Mouse (Mus musculus): ENCODE results near the gene Dis3l2. TPM values are rescaled to one million over a fixed set of nuclear protein-coding genes. Genes with fewer than 3 reads are reported as not detected.

Gene Dis3l2
- total RNA-seq, 2 experiments from 2014 or later: 23.5 to 25.6 TPM

DNA sequence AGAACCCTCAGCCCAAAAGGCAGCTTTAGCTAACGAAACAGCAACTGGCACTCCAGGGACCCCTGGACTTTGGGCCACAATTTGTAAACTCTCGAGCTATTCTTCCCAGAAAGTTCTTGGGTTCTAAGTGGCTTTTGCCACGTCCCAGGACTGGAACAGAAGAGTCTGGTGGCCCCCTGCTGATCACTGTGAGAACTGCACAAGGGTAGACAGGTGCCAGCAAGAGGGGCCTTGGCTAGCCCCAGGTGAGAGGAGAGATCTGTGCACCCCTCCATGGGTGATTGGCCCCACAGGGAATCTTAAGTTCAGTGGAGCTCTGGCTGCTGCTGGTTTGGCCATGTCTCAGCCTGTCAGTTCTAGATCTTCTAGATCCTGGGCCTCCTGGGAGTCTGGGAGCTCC is 337.5 kb downstream of the Dis3l2 start:
- intact Hi-C loops (cut with DNase I): loop anchor here (5.0 kb wide), 1 partner anchor 129 kb away; no protein-coding TSS in a partner anchor
- DNase-seq (ENCODE audit: low spot score in 2 of 2): peak; percentile 68

DNA sequence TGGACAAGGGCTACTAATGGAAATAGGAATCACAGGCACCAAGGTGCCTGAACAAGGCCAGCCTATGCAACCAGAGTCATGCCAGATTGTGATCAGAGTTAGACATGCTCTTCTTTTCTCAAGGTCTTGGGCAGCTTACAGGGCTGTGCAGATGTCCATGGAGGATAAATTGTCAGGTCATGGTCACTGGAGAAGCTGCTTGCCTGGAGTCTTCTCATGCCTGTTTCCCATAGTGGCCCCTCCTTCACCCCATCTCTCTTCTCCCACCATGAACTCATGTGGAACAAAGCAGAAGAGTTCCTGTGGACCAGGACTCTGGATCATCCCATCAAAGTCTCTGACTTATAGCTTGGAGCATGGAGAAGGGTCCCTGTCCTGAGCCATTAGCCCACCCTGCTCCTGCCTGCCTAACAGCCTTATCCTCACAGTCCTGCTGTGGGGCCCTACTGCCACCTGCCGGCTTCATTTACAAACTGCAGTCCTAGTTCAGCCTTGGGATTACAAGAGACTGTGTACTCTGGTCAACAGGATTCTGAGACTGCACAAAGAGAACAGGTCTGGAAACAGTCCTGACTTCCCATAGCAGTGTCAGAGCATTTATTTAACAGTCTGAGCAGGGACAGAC is 338.3 kb downstream of the Dis3l2 start:
- DNase-seq (ENCODE audit: low spot score in 2 of 2): peak; percentile 80 to 82
- intact Hi-C loops (cut with DNase I): loop anchor here (1.0 to 5.0 kb wide), 5 partner anchors 130 to 423 kb away; partner anchors contain the start of gene Nppc

DNA sequence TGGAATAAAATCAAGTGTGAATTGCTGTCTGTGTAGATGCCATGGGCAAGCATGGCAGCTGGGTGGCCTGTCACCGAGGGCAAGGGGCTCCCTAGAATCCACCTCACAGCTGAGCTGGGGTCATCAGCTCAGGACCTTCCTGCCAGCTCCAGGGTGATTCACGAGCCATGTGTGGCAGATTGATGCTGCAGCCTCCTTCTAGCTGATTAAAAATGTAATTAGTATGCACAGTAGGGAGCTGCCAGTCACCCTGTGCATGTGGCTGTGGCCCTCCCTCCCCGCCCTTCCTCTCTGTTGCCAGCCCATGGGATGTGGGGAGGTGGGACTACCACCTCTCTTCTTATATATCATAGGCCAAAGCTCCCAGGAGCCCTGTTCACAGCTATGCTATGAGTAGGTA is 346.5 kb downstream of the Dis3l2 start:
- DNase-seq (ENCODE audit: low spot score in 2 of 2): no peak
- intact Hi-C loops (cut with DNase I): no loop called here

DNA sequence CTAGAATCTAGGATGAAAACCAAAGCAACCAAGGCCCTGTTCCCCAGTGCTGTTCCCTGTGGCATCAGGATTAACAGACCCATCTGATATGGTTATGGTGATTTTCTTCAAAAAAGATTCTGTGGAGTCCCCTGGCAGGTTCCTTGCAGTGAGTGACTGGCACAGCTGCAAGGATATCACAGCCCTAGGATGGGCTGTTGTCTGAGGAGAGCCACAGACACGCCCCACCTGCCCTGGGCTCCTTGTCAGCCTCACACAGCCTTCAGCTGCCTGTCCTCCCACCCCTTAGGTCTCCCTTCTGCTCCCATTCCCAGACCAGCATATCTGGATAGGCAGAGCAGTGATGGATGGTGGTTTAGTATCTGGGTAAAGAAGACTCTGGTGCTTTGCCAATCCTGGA is 347.1 kb downstream of the Dis3l2 start:
- intact Hi-C loops (cut with DNase I): no loop called here
- DNase-seq (ENCODE audit: low spot score in 2 of 2): no peak

DNA sequence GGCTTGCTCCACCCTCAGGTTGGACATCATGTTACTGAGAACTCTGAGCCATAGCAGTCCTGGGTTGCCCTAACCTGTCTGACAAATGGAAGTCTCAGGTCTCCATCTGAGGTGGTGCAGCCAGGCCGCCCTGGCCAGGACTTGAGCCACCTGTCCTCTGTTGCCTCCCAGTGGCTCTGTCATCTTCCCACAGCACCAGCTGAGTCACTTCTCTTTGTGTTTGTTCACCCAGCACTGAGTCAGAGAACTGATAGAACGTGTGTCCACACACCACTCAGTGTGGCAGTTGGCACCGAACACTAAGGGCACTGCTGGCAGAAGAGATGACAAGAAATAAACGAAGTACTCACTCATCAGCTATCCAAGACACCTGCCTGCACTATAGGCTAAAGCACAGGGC is 347.8 kb downstream of the Dis3l2 start:
- intact Hi-C loops (cut with DNase I): no loop called here
- peak in 1 of 2 experiments; percentile 30 for DNase-seq (ENCODE audit: low spot score in 2 of 2)

DNA sequence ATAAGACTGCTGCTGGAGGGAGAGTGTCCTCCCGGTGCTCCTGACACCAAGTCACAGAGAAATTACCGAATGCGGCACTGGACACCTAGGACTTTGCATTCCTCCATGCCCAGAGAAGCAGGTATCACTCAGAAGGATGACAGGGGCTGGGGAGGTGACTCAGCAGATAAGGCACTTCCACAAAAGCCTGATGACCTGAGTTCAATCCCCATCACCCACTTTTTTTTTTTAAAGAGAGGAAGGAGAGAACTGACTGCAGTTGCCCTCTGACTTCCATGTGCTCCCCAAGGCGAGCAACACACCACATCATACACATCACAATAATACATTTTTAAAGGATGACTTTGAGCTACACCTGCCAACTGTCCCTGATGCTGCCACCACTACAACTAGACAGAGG is 353.5 kb downstream of the Dis3l2 start:
- intact Hi-C loops (cut with DNase I): no loop called here
- no peak for DNase-seq (ENCODE audit: low spot score in 2 of 2)

DNA sequence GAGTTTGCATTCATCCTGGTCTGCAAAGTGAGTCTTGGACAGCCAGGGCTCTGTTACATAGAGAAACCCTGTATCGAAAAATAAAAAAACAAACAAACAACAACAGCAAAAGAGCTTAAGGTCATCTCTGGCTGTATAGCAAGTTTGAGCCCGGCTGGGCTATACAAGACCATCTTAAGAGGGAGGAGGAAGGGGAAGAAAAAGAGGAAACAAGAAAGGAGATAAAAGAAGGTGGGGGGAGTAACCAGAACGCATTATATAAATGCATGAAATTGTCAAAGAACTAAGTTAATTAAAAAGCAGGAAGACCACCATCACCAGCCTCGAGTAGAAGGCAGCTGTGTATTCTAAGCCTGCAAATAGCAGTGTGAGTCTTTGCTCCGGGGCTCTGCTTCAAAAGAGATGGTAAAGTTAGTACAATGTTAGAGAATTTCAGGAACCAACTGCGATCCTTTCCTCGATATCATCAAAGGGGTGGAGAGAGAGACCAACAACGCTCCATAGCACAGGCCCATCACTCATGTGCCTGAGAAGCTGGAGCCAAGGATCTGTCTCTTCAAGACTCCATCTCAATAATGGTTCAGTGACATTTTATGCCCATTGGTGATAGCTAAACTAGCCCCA is 355.5 kb downstream of the Dis3l2 start:
- DNase-seq (ENCODE audit: low spot score in 2 of 2): no peak
- intact Hi-C loops (cut with DNase I): no loop called here

DNA sequence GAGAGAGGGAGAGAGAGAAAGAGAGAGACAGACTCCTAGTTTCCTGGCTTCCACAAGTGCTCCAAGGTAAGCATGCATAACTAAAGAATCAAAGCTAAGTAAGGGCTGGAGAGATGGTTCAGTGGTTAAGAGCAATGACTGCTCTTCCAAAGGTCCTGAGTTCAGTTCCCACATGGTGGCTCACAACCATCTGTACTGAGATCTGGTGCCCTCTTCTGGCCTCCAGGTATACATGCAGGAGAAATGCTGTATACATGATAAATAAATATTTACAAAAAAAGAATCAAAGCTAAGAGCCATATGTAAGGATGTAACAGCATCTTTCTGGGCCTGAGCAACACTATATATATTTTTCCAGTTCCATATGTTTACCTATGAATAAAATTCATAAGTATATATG is 357.3 kb downstream of the Dis3l2 start:
- intact Hi-C loops (cut with DNase I): no loop called here
- no peak for DNase-seq (ENCODE audit: low spot score in 2 of 2)

DNA sequence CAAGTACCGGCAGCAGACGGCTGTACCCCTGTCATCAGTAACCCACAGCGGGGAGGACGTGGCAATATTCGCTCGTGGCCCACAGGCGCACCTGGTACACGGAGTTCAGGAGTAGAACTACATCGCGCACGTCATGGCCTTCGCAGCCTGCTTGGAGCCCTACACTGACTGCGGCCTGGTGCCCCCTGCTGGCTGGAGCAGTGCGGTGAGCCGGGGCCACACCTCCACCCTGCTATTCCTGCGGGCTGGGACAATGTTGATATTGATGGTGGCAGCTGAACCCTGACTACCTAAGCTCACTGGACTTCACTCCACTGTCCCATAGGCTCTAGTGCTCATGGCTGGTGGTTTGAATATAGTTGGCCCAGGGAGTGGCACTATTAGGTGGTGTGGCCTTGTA is 367.1 kb downstream of the Dis3l2 start:
- intact Hi-C loops (cut with DNase I): no loop called here
- DNase-seq (ENCODE audit: low spot score in 2 of 2): no peak

DNA sequence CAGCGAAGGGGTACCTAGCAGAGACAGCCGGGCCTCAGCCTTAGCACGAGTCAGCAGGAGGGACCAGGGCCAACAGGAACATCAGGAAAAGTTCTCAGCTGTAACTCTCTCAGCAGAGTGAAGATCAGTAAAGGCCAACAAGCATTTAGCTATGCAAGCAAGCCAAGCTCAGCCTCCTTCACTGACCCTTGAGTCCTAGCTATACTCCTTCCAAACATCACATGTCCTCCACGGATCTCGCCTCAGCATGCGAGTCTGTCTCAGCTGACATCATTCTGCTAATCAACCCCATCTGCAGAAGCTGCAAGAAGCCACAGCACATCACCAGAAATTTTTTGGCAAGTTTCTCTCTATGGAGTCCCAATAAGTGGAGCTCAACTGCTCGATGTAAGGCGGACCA is 370.2 kb downstream of the Dis3l2 start:
- intact Hi-C loops (cut with DNase I): no loop called here
- no peak for DNase-seq (ENCODE audit: low spot score in 2 of 2)

DNA sequence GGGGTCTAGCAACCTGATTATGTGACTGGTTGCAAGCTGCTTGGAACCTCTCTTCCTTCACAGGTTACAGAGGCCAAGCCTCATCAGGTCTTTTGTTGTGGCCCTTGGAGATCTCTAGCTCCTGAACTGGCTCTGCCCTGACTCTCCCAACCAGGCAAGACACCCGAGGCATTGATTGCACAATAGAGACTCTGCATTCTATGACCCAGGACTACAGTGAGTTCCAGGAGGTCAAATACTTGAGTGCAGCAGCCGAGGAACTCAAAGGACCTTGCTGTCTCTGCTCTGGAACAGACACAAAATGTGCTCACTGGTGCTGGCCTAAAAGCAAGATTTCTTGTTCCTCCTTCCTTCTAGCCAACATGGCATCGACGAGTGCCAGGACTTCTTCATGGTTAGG is 382.6 kb downstream of the Dis3l2 start:
- DNase-seq (ENCODE audit: low spot score in 2 of 2): no peak
- intact Hi-C loops (cut with DNase I): no loop called here

DNA sequence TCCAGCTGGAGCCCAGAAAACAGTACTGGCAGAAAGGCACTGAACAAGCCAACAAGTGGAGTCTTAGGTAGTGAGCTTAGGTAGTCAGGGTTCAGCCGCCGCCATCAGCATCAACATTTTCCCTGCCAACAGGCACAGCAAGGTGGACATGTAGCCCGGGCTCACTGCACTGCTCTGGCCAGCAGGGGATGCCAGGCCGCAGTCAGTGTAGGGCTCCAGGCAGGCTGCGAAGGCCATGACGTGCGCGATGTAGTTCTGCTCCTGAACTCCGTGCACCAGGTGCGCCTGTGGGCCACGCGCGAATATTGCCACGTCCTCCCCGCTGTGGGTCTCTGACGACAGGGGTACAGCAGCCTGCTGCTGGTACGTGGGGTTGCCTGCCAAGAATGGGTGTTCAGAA is 383.4 kb downstream of the Dis3l2 start:
- intact Hi-C loops (cut with DNase I): no loop called here
- DNase-seq (ENCODE audit: low spot score in 2 of 2): no peak

DNA sequence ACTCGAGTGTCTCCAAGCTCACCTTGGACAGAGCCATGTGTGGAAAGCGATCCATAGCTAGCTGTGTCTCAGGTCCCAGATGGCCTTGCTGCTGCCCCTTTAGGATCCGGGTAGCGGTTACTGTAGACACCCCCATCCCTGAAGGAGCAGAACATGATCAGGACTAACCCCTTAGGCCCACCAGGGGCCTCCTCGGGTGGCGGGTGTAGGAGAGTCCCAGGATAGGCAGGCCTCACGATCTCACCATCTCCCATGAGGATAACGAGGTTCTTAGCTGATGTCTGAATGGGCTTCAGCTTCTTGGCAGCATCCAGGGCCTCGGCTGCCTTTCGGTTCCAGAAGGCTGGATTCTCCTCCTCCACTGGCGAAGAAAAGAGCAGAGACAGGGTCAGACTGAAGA is 385.6 kb downstream of the Dis3l2 start:
- no peak for DNase-seq (ENCODE audit: low spot score in 2 of 2)
- intact Hi-C loops (cut with DNase I): no loop called here

DNA sequence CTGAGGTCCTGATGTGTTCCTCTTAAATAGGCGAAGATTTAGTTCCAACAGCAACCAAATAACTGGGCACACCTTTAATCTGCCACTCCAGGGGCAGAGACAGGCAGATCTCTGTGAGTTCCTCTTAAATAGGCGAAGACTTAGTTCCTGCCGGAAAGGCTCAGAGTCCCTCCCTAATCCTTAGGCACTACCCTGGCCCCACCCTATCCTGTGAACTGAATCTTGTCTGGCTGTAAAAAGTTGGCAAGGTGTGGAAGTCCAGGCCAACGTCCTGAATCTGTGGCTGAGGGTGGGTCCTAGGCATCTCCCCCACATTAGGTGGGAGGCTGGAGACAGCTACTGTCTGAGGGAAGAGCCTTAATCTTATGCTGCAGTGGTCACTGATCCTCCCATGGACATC is 386.2 kb downstream of the Dis3l2 start, which contains the start of gene Alppl2:
Alppl2 (minus strand) TSS at position 101 of the 400 bp plus-strand sequence.
- no peak for DNase-seq (ENCODE audit: low spot score in 2 of 2)
- intact Hi-C loops (cut with DNase I): no loop called here

DNA sequence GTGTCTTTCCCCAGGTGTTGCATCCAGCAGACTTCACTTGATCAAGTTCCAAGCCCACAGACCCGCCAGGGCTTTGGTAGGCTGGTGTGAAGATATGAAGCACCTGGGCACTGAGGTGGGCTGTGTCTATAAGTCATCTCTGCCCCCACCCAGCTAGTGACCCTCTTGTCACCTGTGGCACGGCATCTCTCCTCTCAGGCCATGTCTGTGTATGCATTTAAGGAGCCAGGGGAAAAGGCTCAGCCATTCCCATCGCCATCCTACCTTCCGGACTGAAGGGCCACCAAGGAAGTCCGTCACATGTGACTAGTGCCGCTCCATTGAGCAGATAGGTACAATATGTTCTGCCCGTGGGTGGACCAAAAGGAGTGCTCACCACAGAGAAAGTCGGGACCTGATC is 392.0 kb downstream of the Dis3l2 start:
- intact Hi-C loops (cut with DNase I): no loop called here
- no peak for DNase-seq (ENCODE audit: low spot score in 2 of 2)

DNA sequence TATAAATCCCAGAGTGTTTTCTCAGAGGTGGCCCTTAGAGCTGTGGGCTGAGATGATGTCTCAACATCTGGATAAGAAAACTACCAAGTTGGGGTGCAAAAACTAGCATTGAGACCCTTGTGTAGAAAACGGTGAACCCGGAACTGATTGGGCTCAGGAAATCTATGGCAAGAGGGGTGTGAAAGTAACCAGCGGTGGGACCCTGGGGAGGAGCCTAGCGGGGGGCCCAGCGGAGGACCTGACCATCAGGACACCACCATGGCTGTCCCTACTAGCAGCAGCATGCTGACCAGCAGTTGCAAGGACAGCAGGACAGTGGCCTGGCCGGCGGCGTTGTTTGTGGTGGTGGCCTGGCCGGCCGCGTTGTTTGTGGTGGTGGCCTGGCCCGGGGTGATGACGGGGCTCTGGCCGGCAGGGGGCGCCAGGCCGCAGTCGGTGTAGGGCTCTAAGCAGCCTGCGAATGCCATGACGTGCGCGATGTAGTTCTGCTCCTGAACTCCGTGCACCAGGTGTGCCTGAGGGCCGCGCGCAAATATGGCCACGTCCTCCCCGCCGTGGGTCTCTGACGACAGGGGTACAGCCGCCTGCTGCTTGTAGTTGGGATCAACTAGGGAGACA is 394.9 kb downstream of the Dis3l2 start:
- DNase-seq (ENCODE audit: low spot score in 2 of 2): peak; percentile 18 to 20
- intact Hi-C loops (cut with DNase I): loop anchor here (1.0 kb wide), 1 partner anchor 89 kb away; no protein-coding TSS in a partner anchor

Other genes starting within 250 kb of the Dis3l2 start
- 100 to 1,000 TPM; 359 to 366 TPM for gene Ptma, start 177.1 kb upstream of the Dis3l2 start, total RNA-seq (2021)
- 10 to 100 TPM; 49.4 to 58.1 TPM for gene Pde6d, start 121.2 kb upstream of the Dis3l2 start, total RNA-seq (2021)
- gene Cops7b, start 120.9 kb upstream of the Dis3l2 start, total RNA-seq (2021): 10 to 100 TPM; 27.5 to 29.6 TPM
- 10 to 100 TPM; 11.2 to 14.1 TPM for gene Nppc, start 33.2 kb upstream of the Dis3l2 start, total RNA-seq (2021)

Measured in left cerebral cortex, postnatal 25 days (tissue).